Mouse (Mus musculus) embryonic facial prominence, embryonic 15.5 days (tissue): ENCODE data around the gene Ankib1. TPM values are rescaled to one million over a fixed set of nuclear protein-coding genes. Genes with fewer than 3 reads are reported as not detected.

Source experiments
- ATAC-seq: fragments of 200-750 bp; cut with Nextera tagmentation; 2 replicates; pipeline ENCODE4 v1.8.0; 2017; ENCODE audit warnings: low read depth, moderate TSS enrichment; ENCODE audit not compliant: insufficient number of reproducible peaks, low FRiP score, low TSS enrichment
- H3K27ac ChIP-seq: fragments of 300-500 bp; sonication (generic); replicated peaks from 2 replicates; pipeline ENCODE4 v1.5.1; 2015; ENCODE audit warnings: mild to moderate bottlenecking, inconsistent platforms
- H3K27me3 ChIP-seq: fragments of 300-500 bp; sonication (generic); 2 replicates; pipeline ENCODE4 v1.6.1; 2015; ENCODE audit warnings: inconsistent platforms
- H3K36me3 ChIP-seq: fragments of 300-500 bp; sonication (generic); 2 replicates; pipeline ENCODE4 v1.6.1; 2015; ENCODE audit warnings: mild to moderate bottlenecking, inconsistent platforms
- H3K4me1 ChIP-seq: fragments of 300-500 bp; sonication (generic); 2 replicates; pipeline ENCODE4 v1.6.1; 2015; ENCODE audit warnings: inconsistent platforms
- H3K4me2 ChIP-seq: fragments of 300-500 bp; sonication (generic); replicated peaks from 2 replicates; pipeline ENCODE4 v1.6.1; 2015; ENCODE audit warnings: mild to moderate bottlenecking, inconsistent platforms
- H3K4me3 ChIP-seq: fragments of 300-500 bp; sonication (generic); replicated peaks from 2 replicates; pipeline ENCODE4 v1.5.1; 2015; ENCODE audit warnings: mild to moderate bottlenecking, inconsistent platforms
- H3K9ac ChIP-seq: fragments of 300-500 bp; sonication (generic); 2 replicates; pipeline ENCODE4 v1.6.1; 2015; ENCODE audit warnings: inconsistent platforms
- H3K9me3 ChIP-seq: fragments of 300-500 bp; sonication (generic); replicated peaks from 2 replicates; pipeline ENCODE4 v1.6.1; 2016; ENCODE audit warnings: inconsistent platforms
- WGBS: fragments of 180-500 bp; shearing (Covaris S2); methylation state at CpG from one replicate; pipeline ENCODE4 v1.1.7; 2015; 5-methylcytosine and 5-hydroxymethylcytosine counted together
- polyA plus RNA-seq: library from polyadenylated mRNA; unstranded; fragments of >200 nt; fragmentation: Nextera tagmentation; extraction: Ambion mirVana; gene quantifications from 2 replicates; pipeline ENCODE4 v1.2.1, GENCODE M21; 2015

The Ankib1 gene
- polyA plus RNA-seq, 1 experiment from 2014 or later, result 9.0 TPM

DNA sequence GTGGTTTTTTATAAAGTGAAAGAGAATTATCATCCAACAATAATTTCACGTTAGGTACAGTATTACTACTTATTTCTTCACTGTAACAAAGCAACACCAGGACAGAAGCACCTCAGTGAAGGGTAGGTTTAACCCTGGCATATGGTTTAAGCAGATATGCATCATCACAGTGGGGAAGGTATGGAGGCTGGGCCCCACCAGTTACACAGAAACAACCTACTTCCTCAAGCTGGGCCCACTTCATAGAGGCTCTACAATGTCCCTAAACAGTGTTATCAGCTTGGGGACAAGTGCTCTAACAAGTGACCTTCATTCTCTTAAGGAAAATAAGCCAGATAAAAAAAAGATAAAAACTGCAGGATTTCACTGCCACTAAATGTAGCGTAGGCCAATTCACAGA is 79.9 kb downstream of the Ankib1 start:
- no peak overlapping the region for H3K4me2 ChIP-seq
- 98% methylated on average over 2 of the region's 2 CpGs for WGBS
- H3K27ac ChIP-seq, result no peak overlapping the region
- H3K27me3 ChIP-seq, result no peaks in the 10 kb centered on the region
- peaks cover 28% of the 10 kb centered on the region for H3K36me3 ChIP-seq
- no peak for ATAC-seq
- no peak overlapping the region for H3K4me3 ChIP-seq
- no peaks in the 10 kb centered on the region for H3K9me3 ChIP-seq
- no peak overlapping the region for H3K9ac ChIP-seq
- no peaks in the 10 kb centered on the region for H3K4me1 ChIP-seq

DNA sequence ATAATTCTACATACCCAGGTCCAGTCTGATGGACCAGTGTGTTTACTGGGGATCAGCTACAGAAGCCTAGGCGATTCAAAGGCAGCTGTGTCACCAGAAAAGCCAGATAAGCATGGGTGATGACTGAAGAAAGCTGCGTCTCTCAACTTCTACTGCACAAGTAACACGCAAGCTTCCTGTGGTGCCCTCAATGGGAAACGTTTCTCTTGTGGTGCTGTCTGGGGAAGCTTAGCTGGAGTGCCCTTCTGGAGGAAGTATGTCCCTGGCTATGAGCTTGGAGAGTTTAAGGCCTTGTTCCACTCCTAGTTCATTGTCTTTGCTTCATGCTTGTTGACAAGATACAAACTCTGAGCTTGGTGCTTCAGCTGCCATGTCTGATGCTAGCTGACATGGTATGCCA is 83.4 kb downstream of the Ankib1 start:
- no peaks in the 10 kb centered on the region for H3K9me3 ChIP-seq
- H3K9ac ChIP-seq, result no peak overlapping the region
- peaks cover 28% of the 10 kb centered on the region for H3K36me3 ChIP-seq
- no peak overlapping the region for H3K27ac ChIP-seq
- H3K4me1 ChIP-seq, result no peaks in the 10 kb centered on the region
- no peak overlapping the region for H3K4me3 ChIP-seq
- no peaks in the 10 kb centered on the region for H3K27me3 ChIP-seq
- no peak for ATAC-seq
- 92% methylated on average over 4 of the region's 4 CpGs for WGBS
- H3K4me2 ChIP-seq, result no peak overlapping the region

DNA sequence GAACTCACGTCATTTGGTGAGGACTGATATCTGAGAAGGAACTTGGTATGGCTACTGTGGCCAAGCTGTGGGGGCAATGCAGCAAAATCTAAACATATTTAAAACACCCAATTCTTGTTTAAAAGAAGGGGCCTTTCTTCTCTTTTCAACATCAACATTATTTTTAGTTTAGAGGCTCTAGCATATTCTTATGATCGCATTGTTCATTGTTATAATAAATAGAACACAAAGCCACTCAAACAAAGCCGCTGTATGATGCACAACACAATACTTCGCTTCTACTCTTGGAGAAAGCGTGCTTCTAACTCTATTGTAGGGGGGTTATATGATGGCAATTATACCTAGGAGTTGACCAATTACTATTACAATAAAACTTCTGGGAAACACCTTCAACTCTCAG is 86.9 kb downstream of the Ankib1 start:
- Histone ChIP-seq H3K4me3 (no peak overlapping the region), H3K27me3 (no peaks in the 10 kb centered on the region), H3K9ac (no peak overlapping the region), H3K4me2 (no peak overlapping the region), H3K9me3 (no peaks in the 10 kb centered on the region), H3K36me3 (peaks cover 20% of the 10 kb centered on the region), H3K4me1 (no peaks in the 10 kb centered on the region), H3K27ac (no peak overlapping the region)
- WGBS, result 95% methylated on average over 5 of the region's 5 CpGs
- ATAC-seq, result no peak

DNA sequence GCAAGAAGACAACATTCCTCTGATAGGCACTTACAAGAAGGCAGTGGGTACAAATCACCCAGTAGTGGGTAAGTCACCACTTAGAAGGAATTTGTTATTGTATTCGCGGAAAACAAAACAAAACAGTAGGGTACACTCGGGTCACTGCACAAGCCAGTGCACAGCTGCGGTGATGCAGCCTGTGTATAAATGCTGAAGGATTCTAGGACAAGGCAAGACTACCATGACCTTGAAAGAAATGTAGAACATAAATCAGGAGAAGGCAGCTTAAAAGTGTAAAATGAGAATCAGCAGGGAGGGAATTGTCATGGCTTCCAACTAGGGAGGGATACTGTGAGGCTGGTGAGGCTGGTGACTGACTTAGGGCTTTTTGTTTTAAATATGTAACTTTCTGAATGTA is 100.5 kb downstream of the Ankib1 start:
- Histone ChIP-seq H3K36me3 (peaks cover 28% of the 10 kb centered on the region), H3K4me3 (no peak overlapping the region), H3K9ac (no peak overlapping the region), H3K9me3 (no peaks in the 10 kb centered on the region), H3K27me3 (no peaks in the 10 kb centered on the region), H3K4me2 (no peak overlapping the region), H3K4me1 (no peaks in the 10 kb centered on the region), H3K27ac (no peak overlapping the region)
- no peak for ATAC-seq
- WGBS, result 89% methylated on average over 4 of the region's 4 CpGs

DNA sequence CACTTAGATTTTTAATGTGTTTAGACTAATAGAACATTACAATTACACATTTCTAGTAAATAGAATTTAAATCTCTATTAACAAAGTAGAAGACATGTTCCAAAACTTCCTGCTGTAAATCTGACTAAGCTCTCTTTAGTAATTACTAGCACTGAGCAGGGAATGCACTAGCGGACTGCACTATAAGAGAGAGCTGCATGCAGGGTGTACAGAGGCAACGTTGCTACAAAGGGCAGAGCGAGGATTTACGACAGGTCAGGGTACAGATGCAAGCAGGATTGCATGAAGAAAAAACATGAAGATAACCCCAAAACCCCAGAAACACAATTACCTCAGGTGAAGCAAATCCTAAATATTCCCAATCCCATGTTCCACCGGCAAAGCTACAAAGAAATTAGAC is 102.7 kb downstream of the Ankib1 start:
- Histone ChIP-seq H3K9ac (no peak overlapping the region), H3K27me3 (no peaks in the 10 kb centered on the region), H3K4me2 (no peak overlapping the region), H3K36me3 (peaks cover 31% of the 10 kb centered on the region), H3K4me3 (no peak overlapping the region), H3K4me1 (no peaks in the 10 kb centered on the region), H3K27ac (no peak overlapping the region), H3K9me3 (no peaks in the 10 kb centered on the region)
- ATAC-seq, result no peak
- 92% methylated on average over 5 of the region's 5 CpGs for WGBS

DNA sequence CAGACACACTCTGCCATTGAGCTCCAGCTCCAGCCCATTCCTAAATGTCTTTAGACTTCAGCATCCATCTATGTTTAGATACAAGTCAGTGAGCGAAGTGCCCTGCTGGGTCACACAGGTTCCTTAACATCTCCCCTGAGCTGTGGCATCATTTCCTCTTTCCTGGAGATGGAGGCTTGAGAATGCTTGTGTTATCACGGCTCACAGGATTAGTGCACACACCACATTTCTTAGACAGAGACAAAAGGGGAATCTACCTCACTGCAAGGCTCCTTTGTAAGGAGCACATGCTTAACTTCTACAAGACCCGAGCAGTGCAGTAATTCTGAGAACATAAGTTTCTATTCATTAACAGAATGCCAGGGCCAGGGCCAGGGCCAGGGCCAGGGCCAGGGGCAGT is 106.7 kb downstream of the Ankib1 start:
- 87% methylated on average over 3 of the region's 3 CpGs for WGBS
- no peak for ATAC-seq

DNA sequence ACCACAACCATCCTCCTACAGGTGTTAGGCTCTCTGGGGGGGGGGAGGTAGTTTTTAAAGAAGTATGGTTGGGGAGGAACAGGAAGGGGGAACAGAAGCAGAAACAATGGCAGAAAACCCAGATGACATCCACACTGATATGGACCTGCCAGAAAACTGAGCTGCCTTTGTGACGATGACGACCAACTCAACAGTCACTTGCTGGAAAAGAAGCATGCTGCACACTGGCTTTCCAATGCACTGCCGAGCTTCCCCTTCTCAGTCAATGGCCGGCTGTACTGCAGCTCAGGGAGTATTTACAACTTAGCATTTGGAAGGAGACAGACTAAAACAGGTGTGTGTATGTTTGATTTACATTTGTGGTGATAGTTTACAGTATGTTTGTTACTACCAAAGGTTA is 107.5 kb downstream of the Ankib1 start:
- Histone ChIP-seq H3K27ac (no peak overlapping the region), H3K27me3 (no peaks in the 10 kb centered on the region), H3K9me3 (no peaks in the 10 kb centered on the region), H3K9ac (no peak overlapping the region), H3K4me2 (no peak overlapping the region), H3K36me3 (peaks cover 45% of the 10 kb centered on the region), H3K4me3 (no peak overlapping the region), H3K4me1 (no peaks in the 10 kb centered on the region)
- 82% methylated on average over 4 of the region's 4 CpGs for WGBS
- no peak for ATAC-seq

More for the DNA sequence above, 106.7 kb downstream of the Ankib1 start:
- Histone ChIP-seq H3K4me2 (no peak overlapping the region), H3K27me3 (no peaks in the 10 kb centered on the region), H3K4me1 (no peaks in the 10 kb centered on the region), H3K4me3 (no peak overlapping the region), H3K36me3 (peaks cover 45% of the 10 kb centered on the region), H3K9ac (no peak overlapping the region), H3K9me3 (no peaks in the 10 kb centered on the region), H3K27ac (no peak overlapping the region)

DNA sequence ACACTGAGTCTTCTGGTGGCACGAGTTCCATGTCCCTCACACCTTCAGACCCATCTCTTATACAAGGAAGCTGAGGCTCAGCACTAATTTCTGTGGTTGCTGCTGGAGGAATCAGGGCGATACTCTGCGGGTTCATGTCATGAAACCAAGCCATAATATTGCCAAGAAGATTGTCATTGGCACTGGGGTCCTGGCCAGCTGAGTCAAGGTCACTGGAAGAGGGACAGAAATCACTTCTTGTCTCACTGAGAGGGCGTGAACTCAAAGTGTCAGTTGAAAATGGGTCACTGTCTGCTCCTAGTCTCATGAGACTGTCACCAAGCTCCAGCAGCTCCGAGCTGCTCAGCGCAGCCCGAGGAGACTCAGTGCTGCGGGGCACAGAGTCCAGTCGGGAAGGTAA is 109.8 kb downstream of the Ankib1 start:
- 92% methylated on average over 9 of the region's 9 CpGs for WGBS
- Histone ChIP-seq H3K27me3 (no peaks in the 10 kb centered on the region), H3K36me3 (peaks cover 45% of the 10 kb centered on the region), H3K4me2 (no peak overlapping the region), H3K9me3 (no peaks in the 10 kb centered on the region), H3K9ac (no peak overlapping the region), H3K4me3 (no peak overlapping the region), H3K27ac (no peak overlapping the region), H3K4me1 (no peaks in the 10 kb centered on the region)
- no peak for ATAC-seq

DNA sequence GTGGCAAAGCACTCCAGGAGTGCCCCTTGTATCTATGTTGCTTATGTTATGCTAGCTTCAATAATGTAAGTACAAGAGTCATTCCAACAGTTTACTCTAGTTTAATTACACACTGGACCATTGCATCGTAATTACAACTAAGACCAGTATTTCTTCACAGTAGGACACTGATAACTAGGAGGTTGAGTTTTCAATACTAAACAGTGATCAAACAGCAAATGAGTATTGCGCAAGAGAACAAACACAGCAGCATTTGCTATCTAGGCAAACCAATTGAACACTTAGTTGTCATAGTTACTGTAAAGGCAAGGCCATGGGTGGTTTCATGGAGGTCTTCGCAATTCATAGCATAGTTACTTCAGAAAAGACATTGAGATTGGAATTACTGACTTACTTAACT is 111.4 kb downstream of the Ankib1 start:
- H3K9ac ChIP-seq, result no peak overlapping the region
- H3K27ac ChIP-seq, result no peak overlapping the region
- no peak for ATAC-seq
- no peaks in the 10 kb centered on the region for H3K27me3 ChIP-seq
- no peaks in the 10 kb centered on the region for H3K4me1 ChIP-seq
- H3K4me2 ChIP-seq, result no peak overlapping the region
- peaks cover 36% of the 10 kb centered on the region for H3K36me3 ChIP-seq
- H3K9me3 ChIP-seq, result no peaks in the 10 kb centered on the region
- 95% methylated on average over 3 of the region's 3 CpGs for WGBS
- no peak overlapping the region for H3K4me3 ChIP-seq

DNA sequence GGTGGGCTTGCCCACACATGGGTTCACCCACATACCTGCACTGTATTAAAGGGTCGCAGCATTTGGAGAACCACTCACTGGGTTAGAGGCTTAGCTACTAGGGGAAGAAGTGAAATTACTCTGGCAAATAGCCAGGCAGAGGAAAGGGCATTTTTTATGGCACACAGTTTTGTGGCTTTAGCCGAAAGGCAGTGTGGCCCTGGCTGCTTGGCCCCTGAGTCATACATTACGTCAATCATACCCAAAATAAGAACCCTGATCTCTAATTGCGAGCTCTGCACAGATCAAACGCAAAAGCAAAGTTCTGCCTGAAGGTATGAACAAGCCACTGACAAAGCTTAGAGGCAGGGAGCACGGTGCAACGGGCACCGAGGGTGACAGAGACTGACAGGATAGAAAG is 114.4 kb downstream of the Ankib1 start:
- WGBS, result 73% methylated on average over 8 of the region's 8 CpGs
- peaks cover 23% of the 10 kb centered on the region for H3K36me3 ChIP-seq
- ATAC-seq, result no peak

DNA sequence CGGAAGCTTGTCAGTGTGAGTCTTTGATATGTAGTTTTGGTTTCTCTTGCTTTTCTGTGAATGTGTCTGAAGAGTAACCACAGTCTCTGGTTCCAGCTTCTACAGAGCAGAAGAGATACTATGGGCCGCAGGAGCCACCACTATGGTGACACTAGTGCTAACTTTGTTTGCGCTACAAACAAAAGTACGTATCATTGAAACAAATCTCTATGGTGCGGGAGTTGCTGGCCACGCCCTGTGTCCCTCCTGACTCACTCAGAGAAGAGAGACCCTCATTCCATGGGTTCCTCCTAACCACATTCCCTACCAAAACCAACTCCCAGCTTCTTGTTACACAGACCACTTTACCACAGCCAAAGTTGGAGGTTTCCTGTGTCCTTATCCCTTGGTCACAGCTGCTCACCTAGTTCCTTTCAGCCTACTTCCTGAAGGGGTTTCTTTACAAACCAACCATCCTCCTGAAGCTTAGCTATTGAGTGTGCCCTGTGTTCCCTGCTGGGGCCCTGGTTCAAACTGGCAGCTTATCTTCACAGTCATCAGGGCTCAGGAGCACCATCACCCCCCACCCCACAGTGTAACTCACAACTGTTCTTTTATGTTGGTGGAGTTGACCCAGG is 132.7 kb downstream of the Ankib1 start:
- H3K4me3 ChIP-seq, result no peak overlapping the region
- no peak overlapping the region for H3K4me2 ChIP-seq
- no peak overlapping the region for H3K27ac ChIP-seq
- H3K4me1 ChIP-seq, result no peaks in the 10 kb centered on the region
- 83% methylated on average over 6 of the region's 6 CpGs for WGBS
- no peaks in the 10 kb centered on the region for H3K27me3 ChIP-seq
- ATAC-seq, result no peak
- no peaks in the 10 kb centered on the region for H3K9me3 ChIP-seq
- no peaks in the 10 kb centered on the region for H3K36me3 ChIP-seq
- H3K9ac ChIP-seq, result no peak overlapping the region

More for the DNA sequence above, 114.4 kb downstream of the Ankib1 start:
- no peak overlapping the region for H3K4me3 ChIP-seq
- no peaks in the 10 kb centered on the region for H3K4me1 ChIP-seq
- H3K27me3 ChIP-seq, result no peaks in the 10 kb centered on the region
- H3K27ac ChIP-seq, result no peak overlapping the region
- H3K9me3 ChIP-seq, result no peaks in the 10 kb centered on the region
- no peak overlapping the region for H3K9ac ChIP-seq
- no peak overlapping the region for H3K4me2 ChIP-seq

DNA sequence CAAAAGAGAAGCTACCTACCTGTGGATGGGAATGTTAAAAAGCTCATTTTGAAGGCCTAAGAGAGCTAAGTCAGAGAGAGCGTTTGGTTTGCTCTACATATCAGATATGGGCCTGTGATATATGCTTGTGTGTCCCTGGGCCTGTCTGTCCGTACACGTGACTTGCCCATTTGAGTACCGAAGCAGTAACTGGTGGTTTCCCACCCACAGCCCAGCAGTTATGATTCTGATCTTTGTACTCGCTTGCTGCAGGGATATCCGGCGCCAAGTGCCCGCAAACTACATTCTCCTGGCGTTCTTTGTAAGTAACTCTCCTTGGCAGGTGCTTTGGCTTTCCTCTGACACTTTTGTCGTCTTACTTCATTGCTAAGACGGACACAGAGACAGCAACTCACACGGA is 136.1 kb downstream of the Ankib1 start:
- Histone ChIP-seq H3K9me3 (no peaks in the 10 kb centered on the region), H3K4me2 (0 out of 2 replicates have a peak overlapping the region, but pooled peaks have one; percentile 6), H3K4me3 (no peak overlapping the region), H3K27me3 (no peaks in the 10 kb centered on the region), H3K27ac (peak overlapping the region; percentile 48; the same call in 1 of the 2 replicates), H3K9ac (no peak overlapping the region), H3K36me3 (no peaks in the 10 kb centered on the region), H3K4me1 (no peaks in the 10 kb centered on the region)
- ATAC-seq, result no peak
- 58% methylated on average over 12 of the region's 12 CpGs for WGBS
